Mouse (Mus musculus) cerebellum, postnatal 4 days (tissue): Measurements from ENCODE around the gene Vmn2r101.

Experiments used
- DNase-seq, 2 experiments: peaks; one replicate each; pipeline ENCODE4 v3.0.0; 2022; ENCODE audit warnings: low spot score in 2 of 2, mixed read lengths in 1 of 2

Vmn2r101 gene

GRCm38 (mm10) chr17:19576927-19577326, at the start of gene Vmn2r101:
TSS of gene Vmn2r101 (plus strand) at chr17:19577227.
- DNase-seq = no peak

GRCm38 (mm10) chr17:19629328-19629727, 52.3 kb downstream of the Vmn2r101 start:
- no peak for DNase-seq

- DNase-seq = no peak
Measured at GRCm38 (mm10) chr17:19658447-19658846, 81.4 kb downstream of the Vmn2r101 start.

GRCm38 (mm10) chr17:19660028-19660427, 83.0 kb downstream of the Vmn2r101 start, which contains the start of gene Vmn2r102:
TSS of gene Vmn2r102 (plus strand) at chr17:19660328.
- DNase-seq = no peak
